Mouse (Mus musculus): ENCODE data around the gene Hfe2. TPM values are rescaled to one million over a fixed set of nuclear protein-coding genes. Genes with fewer than 3 reads are reported as not detected.

The Hfe2 gene
- total and polyA plus RNA-seq, 2 experiments from 2014 or later = 0.78 to 2.1 TPM

GRCm38 (mm10) chr3:96571896-96572698, 47.1 kb downstream of the Hfe2 start:
- DNase-seq (ENCODE audit: low spot score) = no peak
- no peak overlapping the region for H3K9ac ChIP-seq (replicated peaks; ENCODE audit: low read length)
- no peak for ATAC-seq
- H3K4me3 ChIP-seq (ENCODE audit: low read length) = no peak overlapping the region
- 0 out of 2 replicates have a peak, but pooled peaks cover 2% of the 10 kb centered on the region for H3K4me1 ChIP-seq (ENCODE audit: insufficient read depth, low read length)
- H3K27ac ChIP-seq = peak overlapping the region; percentile 11; the same call in 1 of the 2 replicates
- no peak overlapping the region for H3K4me2 ChIP-seq (ENCODE audit: low read depth, low read length)
- 74% methylated on average over 16 of the region's 16 CpGs for WGBS
- H3K27me3 ChIP-seq (ENCODE audit: insufficient read depth, low read length) = no peaks in the 10 kb centered on the region
- H3K9me3 ChIP-seq (ENCODE audit: low read length) = no peaks in the 10 kb centered on the region
- H3K36me3 ChIP-seq (ENCODE audit: insufficient read depth, low read length) = no peaks in the 10 kb centered on the region
- no peak for TF ChIP-seq CTCF (IDR thresholded peaks at IDR 0.05; ENCODE audit: low read depth)

GRCm38 (mm10) chr3:96573611-96574511, 48.9 kb downstream of the Hfe2 start:
- Histone ChIP-seq H3K27me3 (ENCODE audit: insufficient read depth, low read length) (no peaks in the 10 kb centered on the region), H3K4me2 (ENCODE audit: low read depth, low read length) (no peak overlapping the region), H3K4me1 (ENCODE audit: insufficient read depth, low read length) (0 out of 2 replicates have a peak, but pooled peaks cover 4% of the 10 kb centered on the region), H3K36me3 (ENCODE audit: insufficient read depth, low read length) (no peaks in the 10 kb centered on the region), H3K27ac (no peak overlapping the region), H3K9ac (replicated peaks; ENCODE audit: low read length) (no peak overlapping the region), H3K4me3 (ENCODE audit: low read length) (no peak overlapping the region), H3K9me3 (ENCODE audit: low read length) (no peaks in the 10 kb centered on the region)
- WGBS = 87% methylated on average over 19 of the region's 19 CpGs
- DNase-seq (ENCODE audit: low spot score) = no peak
- ATAC-seq = no peak
- TF ChIP-seq CTCF (IDR thresholded peaks at IDR 0.05; ENCODE audit: low read depth) = no peak

- H3K9ac ChIP-seq (replicated peaks; ENCODE audit: low read length) = no peak overlapping the region
- H3K4me2 ChIP-seq (ENCODE audit: low read depth, low read length) = no peak overlapping the region
- peak overlapping the region; percentile 78; the same call in 1 of the 2 replicates for H3K27ac ChIP-seq
- 0 out of 2 replicates have a peak, but pooled peaks cover 4% of the 10 kb centered on the region for H3K4me1 ChIP-seq (ENCODE audit: insufficient read depth, low read length)
- DNase-seq (ENCODE audit: low spot score) = no peak
- TF ChIP-seq CTCF (IDR thresholded peaks at IDR 0.05; ENCODE audit: low read depth) = no peak
- no peaks in the 10 kb centered on the region for H3K9me3 ChIP-seq (ENCODE audit: low read length)
- WGBS = 79% methylated on average over 8 of the region's 8 CpGs
- no peak overlapping the region for H3K4me3 ChIP-seq (ENCODE audit: low read length)
- H3K27me3 ChIP-seq (ENCODE audit: insufficient read depth, low read length) = no peaks in the 10 kb centered on the region
- no peak for ATAC-seq
- H3K36me3 ChIP-seq (ENCODE audit: insufficient read depth, low read length) = no peaks in the 10 kb centered on the region
Observed at GRCm38 (mm10) chr3:96575272-96575984, 50.5 kb downstream of the Hfe2 start.

- TF ChIP-seq CTCF (IDR thresholded peaks at IDR 0.05; ENCODE audit: low read depth) = no peak
- Histone ChIP-seq H3K4me3 (ENCODE audit: low read length) (no peak overlapping the region), H3K27ac (peak overlapping the region; percentile 78), H3K4me2 (ENCODE audit: low read depth, low read length) (peak overlapping the region; percentile 27; the same call in 1 of the 2 replicates), H3K36me3 (ENCODE audit: insufficient read depth, low read length) (no peaks in the 10 kb centered on the region), H3K9ac (replicated peaks; ENCODE audit: low read length) (no peak overlapping the region), H3K4me1 (ENCODE audit: insufficient read depth, low read length) (0 out of 2 replicates have a peak, but pooled peaks cover 4% of the 10 kb centered on the region), H3K27me3 (ENCODE audit: insufficient read depth, low read length) (no peaks in the 10 kb centered on the region), H3K9me3 (ENCODE audit: low read length) (no peaks in the 10 kb centered on the region)
- no peak for DNase-seq (ENCODE audit: low spot score)
- no peak for ATAC-seq
- 56% methylated on average over 14 of the region's 14 CpGs for WGBS
Observed at GRCm38 (mm10) chr3:96576005-96576658, 51.2 kb downstream of the Hfe2 start.

- Histone ChIP-seq H3K4me3 (ENCODE audit: low read length) (no peak within 1 kb of the TSS), H3K9me3 (ENCODE audit: low read length) (no peaks in the 10 kb centered on the region), H3K36me3 (ENCODE audit: insufficient read depth, low read length) (no peaks in the 10 kb centered on the region), H3K27me3 (ENCODE audit: insufficient read depth, low read length) (no peaks in the 10 kb centered on the region), H3K4me2 (ENCODE audit: low read depth, low read length) (peak within 1 kb of the TSS; percentile 27; the same call in 1 of the 2 replicates), H3K9ac (replicated peaks; ENCODE audit: low read length) (peak within 1 kb of the TSS; percentile 28; the same call in 1 of the 2 replicates), H3K27ac (peak within 1 kb of the TSS; percentile 78), H3K4me1 (ENCODE audit: insufficient read depth, low read length) (0 out of 2 replicates have a peak, but pooled peaks cover 4% of the 10 kb centered on the region)
- DNase-seq (ENCODE audit: low spot score) (peak; percentile 91), ATAC-seq (peak; percentile 92)
- peak; percentile 19; the same call in 1 of the 2 replicates for TF ChIP-seq CTCF (IDR thresholded peaks at IDR 0.05; ENCODE audit: low read depth)
- 25% methylated on average over 17 of the region's 17 CpGs for WGBS
Observed at GRCm38 (mm10) chr3:96576690-96577541, 51.9 kb downstream of the Hfe2 start, which contains the start of gene Gm16253. Gene Gm16253, plus strand, starts transcription at chr3:96576984.

Measured in hindbrain, postnatal 0 days (tissue).